Mouse (Mus musculus): ENCODE data around the gene Prune1. TPM values are rescaled to one million over a fixed set of nuclear protein-coding genes. Genes with fewer than 3 reads are reported as not detected.
A peak's percentile ranks its signal among the peaks of the same experiment; 100 is the strongest.

The Prune1 gene
- polyA plus RNA-seq (2012; rRNA removed) (8.0 TPM in 2 replicates), polyA plus RNA-seq (2014; fragmentation: Nextera tagmentation; extraction: Ambion mirVana) (6.8 and 7.3 TPM in 2 replicates)

GRCm38 (mm10) chr3:95281216-95282126 lies at the start of gene Prune1, which contains the start of gene Mindy1:
Prune1 (minus strand) TSS chr3:95282076.
Mindy1 (plus strand) TSS chr3:95281345.
- TF ChIP-seq EP300 (IDR thresholded peaks at IDR 0.05; ENCODE audit: low read depth) (no peak), CTCF (IDR thresholded peaks at IDR 0.05; ENCODE audit: low read depth) (peak; percentile 69)
- Histone ChIP-seq H3K4me2 (ENCODE audit: low read depth) (peak within 1 kb of the TSS; percentile 87), H3K4me3 (ENCODE audit: insufficient read depth in 1 of 2, low read depth in 2 of 2, low read length in 2 of 2) (peak within 1 kb of the TSS; percentile 83 to 88), H3K27me3 (ENCODE audit: control insufficient read depth, insufficient read depth, low read length) (no peaks in the 10 kb centered on the region), H3K9ac (replicated peaks) (peak within 1 kb of the TSS; percentile 95), H3K9me3 (ENCODE audit: control insufficient read depth, low read length) (no peaks in the 10 kb centered on the region), H3K27ac (peak within 1 kb of the TSS; percentile 85), H3K36me3 (replicated peaks; ENCODE audit: control insufficient read depth, insufficient read depth, low read depth) (no peaks in the 10 kb centered on the region; the same call in 1 of the 2 replicates), H3K4me1 (replicated peaks; ENCODE audit: control insufficient read depth in 2 of 2, insufficient read depth in 2 of 2, low read length in 1 of 2) (peaks cover 18 to 37% of the 10 kb centered on the region in 2 experiments)
- peak; percentile 85 for ATAC-seq (ENCODE audit: insufficient read depth)
- peak; percentile 97 to 98 (median 98) for DNase-seq (ENCODE audit: low read depth in 3 of 3, low spot score in 3 of 3)
- WGBS (ENCODE audit: insufficient replicate concordance) = under 1% methylated on average over 53 of the region's 53 CpGs

- no peak overlapping the region for H3K9ac ChIP-seq (replicated peaks)
- H3K4me1 ChIP-seq (replicated peaks; ENCODE audit: control insufficient read depth in 2 of 2, insufficient read depth in 2 of 2, low read length in 1 of 2) = no peaks in the 10 kb centered on the region
- ATAC-seq (ENCODE audit: insufficient read depth) (no peak), DNase-seq (ENCODE audit: low read depth in 3 of 3, low spot score in 3 of 3) (no peak)
- H3K4me3 ChIP-seq (ENCODE audit: insufficient read depth in 1 of 2, low read depth in 2 of 2, low read length in 2 of 2) = no peak overlapping the region
- peaks cover 48% of the 10 kb centered on the region for H3K36me3 ChIP-seq (replicated peaks; ENCODE audit: control insufficient read depth, insufficient read depth, low read depth)
- H3K9me3 ChIP-seq (ENCODE audit: control insufficient read depth, low read length) = no peaks in the 10 kb centered on the region
- WGBS (ENCODE audit: insufficient replicate concordance) = 50% methylated on average over 1 of the region's 1 CpGs
- no peak for TF ChIP-seq CTCF (IDR thresholded peaks at IDR 0.05; ENCODE audit: low read depth)
- TF ChIP-seq EP300 (IDR thresholded peaks at IDR 0.05; ENCODE audit: low read depth) = no peak
- no peaks in the 10 kb centered on the region for H3K27me3 ChIP-seq (ENCODE audit: control insufficient read depth, insufficient read depth, low read length)
- no peak overlapping the region for H3K4me2 ChIP-seq (ENCODE audit: low read depth)
- H3K27ac ChIP-seq = no peak overlapping the region
Observed at GRCm38 (mm10) chr3:95331528-95331927, 49.7 kb upstream of the Prune1 start.

GRCm38 (mm10) chr3:95328803-95329404 lies 47.0 kb upstream of the Prune1 start:
- H3K36me3 ChIP-seq (replicated peaks; ENCODE audit: control insufficient read depth, insufficient read depth, low read depth) = peaks cover 48% of the 10 kb centered on the region
- no peak for ATAC-seq (ENCODE audit: insufficient read depth)

GRCm38 (mm10) chr3:95324454-95325144 lies 42.7 kb upstream of the Prune1 start:
- Histone ChIP-seq H3K4me2 (ENCODE audit: low read depth) (no peak overlapping the region), H3K27me3 (ENCODE audit: control insufficient read depth, insufficient read depth, low read length) (no peaks in the 10 kb centered on the region), H3K9me3 (ENCODE audit: control insufficient read depth, low read length) (no peaks in the 10 kb centered on the region), H3K4me3 (ENCODE audit: insufficient read depth in 1 of 2, low read depth in 2 of 2, low read length in 2 of 2) (no peak overlapping the region), H3K36me3 (replicated peaks; ENCODE audit: control insufficient read depth, insufficient read depth, low read depth) (peaks cover 73% of the 10 kb centered on the region), H3K4me1 (replicated peaks; ENCODE audit: control insufficient read depth in 2 of 2, insufficient read depth in 2 of 2, low read length in 1 of 2) (peaks cover 0 to 3% of the 10 kb centered on the region in 2 experiments; a peak in 1 of 4 replicates), H3K27ac (no peak overlapping the region), H3K9ac (replicated peaks) (no peak overlapping the region)
- DNase-seq (ENCODE audit: low read depth in 3 of 3, low spot score in 3 of 3) = no peak
- no peak for ATAC-seq (ENCODE audit: insufficient read depth)
- 83% methylated on average over 6 of the region's 6 CpGs for WGBS (ENCODE audit: insufficient replicate concordance)
- TF ChIP-seq CTCF (IDR thresholded peaks at IDR 0.05; ENCODE audit: low read depth) (peak; percentile 33), EP300 (IDR thresholded peaks at IDR 0.05; ENCODE audit: low read depth) (no peak)

More at GRCm38 (mm10) chr3:95328803-95329404, 47.0 kb upstream of the Prune1 start:
- no peak for DNase-seq (ENCODE audit: low read depth in 3 of 3, low spot score in 3 of 3)
- Histone ChIP-seq H3K27me3 (ENCODE audit: control insufficient read depth, insufficient read depth, low read length) (no peaks in the 10 kb centered on the region), H3K4me3 (ENCODE audit: insufficient read depth in 1 of 2, low read depth in 2 of 2, low read length in 2 of 2) (no peak overlapping the region), H3K4me2 (ENCODE audit: low read depth) (no peak overlapping the region), H3K9ac (replicated peaks) (no peak overlapping the region), H3K9me3 (ENCODE audit: control insufficient read depth, low read length) (no peaks in the 10 kb centered on the region), H3K27ac (no peak overlapping the region), H3K4me1 (replicated peaks; ENCODE audit: control insufficient read depth in 2 of 2, insufficient read depth in 2 of 2, low read length in 1 of 2) (no peaks in the 10 kb centered on the region)
- TF ChIP-seq EP300 (IDR thresholded peaks at IDR 0.05; ENCODE audit: low read depth) (no peak), CTCF (IDR thresholded peaks at IDR 0.05; ENCODE audit: low read depth) (no peak)
- WGBS (ENCODE audit: insufficient replicate concordance) = 71% methylated on average over 1 of the region's 1 CpGs
